Mouse (Mus musculus): ENCODE measurements at regions not wholly inside any gene's neighbourhood (a gene's known extent, or its start where the extent isn't known, plus 50 kb on each side); places are given as distances from the start of the nearest gene placed in this dataset.
A peak's percentile ranks its signal among the peaks of the same experiment; 100 is the strongest.

GRCm38 (mm10) chr14:78438064-78438677 is 98.4 kb downstream of the Akap11 start:
- Histone ChIP-seq H3K4me3 (no peak overlapping the region), H3K9me3 (no peaks in the 10 kb centered on the region), H3K36me3 (no peaks in the 10 kb centered on the region), H3K4me1 (no peaks in the 10 kb centered on the region), H3K27me3 (no peaks in the 10 kb centered on the region), H3K9ac (no peak overlapping the region), H3K27ac (no peak overlapping the region), H3K4me2 (no peak overlapping the region)
- no peak for ATAC-seq (ENCODE audit: insufficient number of reproducible peaks, insufficient read depth, low FRiP score, low TSS enrichment, low read depth)
- WGBS = 49% methylated on average over 6 of the region's 6 CpGs

GRCm38 (mm10) chr14:78436586-78436985 is 100.0 kb downstream of the Akap11 start:
- H3K36me3 ChIP-seq = no peaks in the 10 kb centered on the region
- ATAC-seq (ENCODE audit: insufficient number of reproducible peaks, insufficient read depth, low FRiP score, low TSS enrichment, low read depth) = no peak
- no peak overlapping the region for H3K27ac ChIP-seq
- H3K4me2 ChIP-seq = no peak overlapping the region
- H3K9ac ChIP-seq = no peak overlapping the region
- H3K27me3 ChIP-seq = no peaks in the 10 kb centered on the region
- no peak overlapping the region for H3K4me3 ChIP-seq
- WGBS = 72% methylated on average over 4 of the region's 4 CpGs
- H3K9me3 ChIP-seq = no peaks in the 10 kb centered on the region
- peaks cover 10% of the 10 kb centered on the region; the same call in 1 of the 2 replicates for H3K4me1 ChIP-seq

GRCm38 (mm10) chr14:78435982-78436381 is 100.6 kb downstream of the Akap11 start:
- H3K4me1 ChIP-seq = peaks cover 10% of the 10 kb centered on the region; the same call in 1 of the 2 replicates
- 89% methylated on average over 4 of the region's 4 CpGs for WGBS
- no peak overlapping the region for H3K4me3 ChIP-seq
- no peak overlapping the region for H3K4me2 ChIP-seq
- no peaks in the 10 kb centered on the region for H3K27me3 ChIP-seq
- H3K9ac ChIP-seq = no peak overlapping the region
- no peak overlapping the region for H3K27ac ChIP-seq
- no peaks in the 10 kb centered on the region for H3K36me3 ChIP-seq
- no peaks in the 10 kb centered on the region for H3K9me3 ChIP-seq
- ATAC-seq (ENCODE audit: insufficient number of reproducible peaks, insufficient read depth, low FRiP score, low TSS enrichment, low read depth) = no peak

GRCm38 (mm10) chr14:78435561-78435960 is 101.0 kb downstream of the Akap11 start:
- ATAC-seq (ENCODE audit: insufficient number of reproducible peaks, insufficient read depth, low FRiP score, low TSS enrichment, low read depth) = no peak
- no peak overlapping the region for H3K4me3 ChIP-seq
- H3K9ac ChIP-seq = no peak overlapping the region
- no peaks in the 10 kb centered on the region for H3K27me3 ChIP-seq
- H3K4me2 ChIP-seq = no peak overlapping the region
- no peaks in the 10 kb centered on the region for H3K9me3 ChIP-seq
- WGBS = 87% methylated on average over 10 of the region's 10 CpGs
- no peak overlapping the region for H3K27ac ChIP-seq
- H3K36me3 ChIP-seq = no peaks in the 10 kb centered on the region
- H3K4me1 ChIP-seq = peaks cover 10% of the 10 kb centered on the region; the same call in 1 of the 2 replicates

DNA sequence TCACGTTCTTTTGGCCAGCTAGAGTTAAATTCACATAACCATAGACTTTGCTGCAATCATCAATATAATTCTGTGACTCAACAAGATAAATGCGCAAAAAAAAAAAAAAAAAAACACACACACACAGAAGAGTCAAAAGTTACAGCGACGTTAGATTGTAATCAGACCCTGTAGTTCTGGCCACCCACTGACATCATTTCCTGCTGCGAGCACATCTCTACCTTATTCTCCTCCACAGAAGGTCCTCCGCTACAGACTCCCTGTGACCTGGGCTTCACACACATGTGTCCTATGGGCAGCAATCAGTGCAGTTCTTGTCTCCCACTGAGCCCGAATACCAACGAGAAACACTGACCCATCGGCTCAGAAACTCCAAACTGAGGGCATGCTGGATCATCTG is 101.9 kb downstream of the Akap11 start:
- Histone ChIP-seq H3K27ac (no peak overlapping the region), H3K9ac (no peak overlapping the region), H3K4me2 (no peak overlapping the region), H3K36me3 (no peaks in the 10 kb centered on the region), H3K4me3 (no peak overlapping the region), H3K9me3 (no peaks in the 10 kb centered on the region), H3K27me3 (no peaks in the 10 kb centered on the region), H3K4me1 (peaks cover 10% of the 10 kb centered on the region; the same call in 1 of the 2 replicates)
- no peak for ATAC-seq (ENCODE audit: insufficient number of reproducible peaks, insufficient read depth, low FRiP score, low TSS enrichment, low read depth)
- WGBS = 85% methylated on average over 9 of the region's 9 CpGs

- peaks cover 10% of the 10 kb centered on the region; the same call in 1 of the 2 replicates for H3K4me1 ChIP-seq
- ATAC-seq (ENCODE audit: insufficient number of reproducible peaks, insufficient read depth, low FRiP score, low TSS enrichment, low read depth) = no peak
- no peak overlapping the region for H3K27ac ChIP-seq
- H3K9me3 ChIP-seq = no peaks in the 10 kb centered on the region
- H3K27me3 ChIP-seq = no peaks in the 10 kb centered on the region
- H3K9ac ChIP-seq = no peak overlapping the region
- 90% methylated on average over 4 of the region's 4 CpGs for WGBS
- H3K4me2 ChIP-seq = no peak overlapping the region
- H3K4me3 ChIP-seq = no peak overlapping the region
- H3K36me3 ChIP-seq = no peaks in the 10 kb centered on the region
Observed at GRCm38 (mm10) chr14:78434126-78434525, 102.5 kb downstream of the Akap11 start.

DNA sequence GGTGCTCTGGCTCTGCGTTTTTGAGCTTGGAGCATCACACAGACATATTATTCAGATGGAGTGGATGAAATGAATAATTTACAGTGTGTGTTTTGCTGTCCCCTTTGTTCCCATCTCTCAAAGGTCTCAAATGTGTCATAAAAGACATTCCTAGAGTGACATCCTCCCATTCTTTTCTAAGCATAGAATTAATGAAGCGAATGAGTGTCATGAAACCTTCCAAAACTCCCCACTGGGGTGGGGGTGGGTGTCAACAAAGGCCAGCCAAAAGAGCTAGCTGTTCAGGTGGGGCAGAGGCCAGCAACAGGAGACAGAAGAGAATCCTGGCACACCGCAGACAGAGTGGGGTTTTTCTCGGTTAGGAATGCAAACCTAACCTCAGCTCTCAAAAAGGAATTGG is 104.1 kb downstream of the Akap11 start:
- H3K4me1 ChIP-seq = peaks cover 14% of the 10 kb centered on the region
- H3K9ac ChIP-seq = no peak overlapping the region
- 54% methylated on average over 4 of the region's 4 CpGs for WGBS
- H3K4me3 ChIP-seq = no peak overlapping the region
- no peak overlapping the region for H3K4me2 ChIP-seq
- H3K27me3 ChIP-seq = no peaks in the 10 kb centered on the region
- no peaks in the 10 kb centered on the region for H3K9me3 ChIP-seq
- no peak overlapping the region for H3K27ac ChIP-seq
- no peaks in the 10 kb centered on the region for H3K36me3 ChIP-seq
- ATAC-seq (ENCODE audit: insufficient number of reproducible peaks, insufficient read depth, low FRiP score, low TSS enrichment, low read depth) = no peak

DNA sequence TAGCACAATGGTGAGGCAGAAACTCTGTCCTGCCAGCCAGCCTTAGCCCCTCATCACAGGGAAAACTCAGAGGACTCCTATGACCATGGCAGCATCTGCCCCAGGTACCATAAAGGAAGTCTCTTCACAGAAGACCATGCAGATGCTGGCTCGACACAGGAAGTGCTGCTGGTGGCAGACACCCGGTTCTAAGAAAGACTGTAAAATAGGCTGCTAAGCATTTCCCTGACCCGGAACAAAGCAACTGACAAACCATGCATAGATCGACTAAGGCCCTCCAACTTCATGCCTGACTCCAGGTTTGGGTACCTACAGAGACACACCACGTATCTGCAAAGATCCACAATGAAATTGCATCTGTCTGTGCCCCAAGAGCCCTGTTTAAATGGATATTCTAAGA is 104.7 kb downstream of the Akap11 start:
- Histone ChIP-seq H3K9me3 (no peaks in the 10 kb centered on the region), H3K27ac (no peak overlapping the region), H3K4me2 (no peak overlapping the region), H3K4me3 (no peak overlapping the region), H3K36me3 (no peaks in the 10 kb centered on the region), H3K27me3 (no peaks in the 10 kb centered on the region), H3K9ac (no peak overlapping the region), H3K4me1 (peaks cover 14% of the 10 kb centered on the region)
- 71% methylated on average over 5 of the region's 5 CpGs for WGBS
- ATAC-seq (ENCODE audit: insufficient number of reproducible peaks, insufficient read depth, low FRiP score, low TSS enrichment, low read depth) = no peak

DNA sequence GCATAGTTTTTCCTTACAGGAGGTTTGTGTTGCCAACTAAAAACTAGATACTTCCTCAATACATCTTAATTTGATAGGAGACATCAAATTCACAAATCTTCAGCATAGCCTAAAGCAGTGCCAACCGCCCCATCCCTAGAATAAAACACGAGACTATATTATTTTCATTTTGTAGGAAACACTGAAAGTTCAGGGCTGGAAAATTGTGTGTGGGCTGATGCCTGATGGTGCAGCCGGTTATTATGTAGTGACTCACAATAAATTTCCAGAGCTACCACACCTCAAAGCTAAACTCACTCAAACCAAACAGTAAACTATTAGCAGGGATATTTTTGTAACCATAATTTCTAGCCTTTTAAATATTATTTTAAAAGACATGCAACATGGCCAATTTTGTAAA is 105.2 kb downstream of the Akap11 start:
- Histone ChIP-seq H3K4me2 (no peak overlapping the region), H3K4me1 (peaks cover 14% of the 10 kb centered on the region), H3K36me3 (no peaks in the 10 kb centered on the region), H3K27me3 (no peaks in the 10 kb centered on the region), H3K9me3 (no peaks in the 10 kb centered on the region), H3K4me3 (no peak overlapping the region), H3K9ac (no peak overlapping the region), H3K27ac (no peak overlapping the region)
- no peak for ATAC-seq (ENCODE audit: insufficient number of reproducible peaks, insufficient read depth, low FRiP score, low TSS enrichment, low read depth)
- WGBS = 89% methylated on average over 3 of the region's 3 CpGs

DNA sequence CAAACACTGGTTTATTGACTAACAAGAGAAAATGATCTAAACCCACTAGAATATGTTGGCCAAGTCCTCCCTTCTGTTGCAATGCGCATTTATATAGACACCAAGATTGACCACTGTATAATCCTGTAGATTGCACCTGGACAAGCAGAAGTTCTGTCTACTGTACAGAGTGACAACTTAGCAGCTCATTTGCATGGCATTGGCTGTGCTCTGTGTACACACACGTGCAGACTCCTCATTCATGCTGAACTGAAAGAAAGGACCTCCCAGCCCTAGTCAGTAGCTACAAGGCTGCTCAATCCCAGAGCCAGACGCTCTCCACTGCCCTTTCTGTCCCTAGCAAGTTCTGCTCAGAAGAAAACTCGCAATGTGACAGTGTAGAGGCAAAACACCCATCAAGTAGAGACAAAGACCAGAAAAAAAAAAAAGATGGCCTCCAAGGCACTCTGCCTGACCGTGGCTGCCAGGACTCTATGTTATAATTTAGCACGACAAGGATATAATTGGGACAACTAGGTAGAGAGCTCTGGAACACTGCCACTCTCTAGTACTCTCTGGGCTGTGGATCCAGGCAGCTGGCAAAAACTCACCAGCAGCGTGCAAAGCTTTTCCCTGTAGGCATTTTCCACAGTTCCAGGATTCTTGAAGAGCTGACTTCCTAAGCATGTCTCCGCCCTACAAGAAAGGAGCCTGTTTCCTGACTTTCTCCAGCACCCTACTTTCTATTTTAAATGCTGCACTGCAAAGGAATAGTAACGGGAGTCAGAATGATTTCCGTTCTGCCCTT is 108.2 kb downstream of the Akap11 start:
- WGBS = 77% methylated on average over 10 of the region's 10 CpGs
- H3K27ac ChIP-seq = peak overlapping the region; percentile 55; the same call in 1 of the 2 replicates
- H3K36me3 ChIP-seq = no peaks in the 10 kb centered on the region
- H3K27me3 ChIP-seq = no peaks in the 10 kb centered on the region
- no peak overlapping the region for H3K4me3 ChIP-seq
- H3K4me2 ChIP-seq = no peak overlapping the region
- no peak for ATAC-seq (ENCODE audit: insufficient number of reproducible peaks, insufficient read depth, low FRiP score, low TSS enrichment, low read depth)
- no peak overlapping the region for H3K9ac ChIP-seq
- H3K4me1 ChIP-seq = peaks cover 14% of the 10 kb centered on the region
- no peaks in the 10 kb centered on the region for H3K9me3 ChIP-seq

GRCm38 (mm10) chr14:78427062-78427461 is 109.5 kb downstream of the Akap11 start:
- H3K4me1 ChIP-seq = peaks cover 5% of the 10 kb centered on the region
- H3K4me2 ChIP-seq = no peak overlapping the region
- ATAC-seq (ENCODE audit: insufficient number of reproducible peaks, insufficient read depth, low FRiP score, low TSS enrichment, low read depth) = no peak
- 87% methylated on average over 3 of the region's 3 CpGs for WGBS
- H3K9ac ChIP-seq = no peak overlapping the region
- no peaks in the 10 kb centered on the region for H3K27me3 ChIP-seq
- no peaks in the 10 kb centered on the region for H3K9me3 ChIP-seq
- H3K4me3 ChIP-seq = no peak overlapping the region
- no peak overlapping the region for H3K27ac ChIP-seq
- H3K36me3 ChIP-seq = no peaks in the 10 kb centered on the region

DNA sequence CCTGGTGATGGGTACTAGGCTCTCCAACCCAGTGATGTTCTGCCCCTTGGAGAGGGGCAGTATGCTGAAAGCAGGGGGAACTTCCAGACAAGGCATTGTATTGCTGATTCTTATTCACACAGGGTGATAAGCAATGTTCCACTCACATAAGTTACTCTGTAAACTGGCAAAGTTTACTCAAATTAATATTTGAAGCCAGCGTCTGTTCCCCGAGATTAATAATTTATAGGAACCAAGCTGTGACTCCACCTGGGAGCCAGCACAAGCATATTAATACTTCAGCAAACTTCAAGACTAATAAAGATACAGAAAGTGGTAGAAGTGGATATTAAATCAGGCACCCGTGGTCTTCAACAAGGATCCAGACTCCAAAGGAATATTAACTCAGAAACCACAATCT is 114.0 kb downstream of the Akap11 start:
- no peaks in the 10 kb centered on the region for H3K36me3 ChIP-seq
- no peak overlapping the region for H3K9ac ChIP-seq
- H3K4me2 ChIP-seq = no peak overlapping the region
- no peak overlapping the region for H3K27ac ChIP-seq
- WGBS = 87% methylated on average over 3 of the region's 3 CpGs
- no peaks in the 10 kb centered on the region for H3K9me3 ChIP-seq
- no peak for ATAC-seq (ENCODE audit: insufficient number of reproducible peaks, insufficient read depth, low FRiP score, low TSS enrichment, low read depth)
- no peaks in the 10 kb centered on the region for H3K27me3 ChIP-seq
- H3K4me3 ChIP-seq = no peak overlapping the region
- no peaks in the 10 kb centered on the region for H3K4me1 ChIP-seq
